Mouse (Mus musculus): ENCODE measurements at regions not wholly inside any gene's neighbourhood (a gene's known extent, or its start where the extent isn't known, plus 50 kb on each side); places are given as distances from the start of the nearest gene placed in this dataset.
A peak's percentile ranks its signal among the peaks of the same experiment; 100 is the strongest.

DNA sequence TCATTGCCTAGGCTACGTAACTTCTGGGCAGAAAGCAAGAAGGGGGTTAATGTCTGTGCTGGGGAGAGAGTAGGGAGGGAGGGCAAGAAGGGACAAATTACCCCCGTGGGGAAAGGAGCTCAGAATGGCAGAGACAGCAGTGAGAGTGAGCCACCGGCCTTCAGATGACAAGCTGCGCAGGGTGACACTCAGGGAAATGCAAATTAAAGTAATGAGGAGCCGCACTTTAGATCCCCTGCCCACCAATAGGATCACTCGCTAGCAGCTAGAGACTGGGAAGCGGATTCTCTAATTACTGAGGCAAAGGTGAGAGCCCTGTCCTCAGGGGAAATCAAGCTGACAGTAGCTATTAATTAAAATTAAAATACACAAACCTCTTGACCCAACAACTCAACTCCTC lies 202.5 kb downstream of the Arhgef10l start:
- H3K9me3 ChIP-seq, result 0 out of 2 replicates have a peak, but pooled peaks cover 7% of the 10 kb centered on the region
- H3K4me1 ChIP-seq, result peaks cover 21% of the 10 kb centered on the region
- no peaks in the 10 kb centered on the region for H3K27me3 ChIP-seq
- WGBS, result 35% methylated on average over 7 of the region's 7 CpGs
- 0 out of 2 replicates have a peak overlapping the region, but pooled peaks have one; percentile 50 for H3K27ac ChIP-seq
- peak; percentile 68 for ATAC-seq (ENCODE audit: low FRiP score)
- H3K36me3 ChIP-seq (replicated peaks), result no peaks in the 10 kb centered on the region
- no peak overlapping the region for H3K4me2 ChIP-seq
- H3K9ac ChIP-seq, result no peak overlapping the region
- no peak overlapping the region for H3K4me3 ChIP-seq (replicated peaks)

DNA sequence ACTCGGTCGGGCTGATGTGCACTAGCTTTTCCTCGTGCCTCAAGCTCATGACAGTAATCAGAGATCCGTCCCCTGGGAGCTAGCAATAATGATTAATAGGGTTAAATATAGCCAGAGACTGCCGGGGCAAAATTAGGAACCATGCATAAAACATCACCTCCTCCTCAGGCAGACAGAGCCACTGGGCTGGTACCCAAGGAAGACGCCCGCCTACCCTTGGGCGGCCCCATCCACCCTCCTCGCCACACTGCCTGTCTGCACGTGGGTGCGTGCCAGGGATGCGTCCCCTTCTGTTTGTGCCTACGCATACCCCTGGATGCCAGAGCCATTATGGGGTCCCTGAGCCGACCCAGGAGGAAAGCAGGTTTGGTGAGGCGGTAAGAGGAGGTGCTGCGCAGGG lies 204.5 kb downstream of the Arhgef10l start:
- H3K9ac ChIP-seq, result no peak overlapping the region
- 86% methylated on average over 16 of the region's 16 CpGs for WGBS
- no peak overlapping the region for H3K4me3 ChIP-seq (replicated peaks)
- H3K4me1 ChIP-seq, result peaks cover 12% of the 10 kb centered on the region
- H3K27me3 ChIP-seq, result no peaks in the 10 kb centered on the region
- 0 out of 2 replicates have a peak, but pooled peaks cover 7% of the 10 kb centered on the region for H3K9me3 ChIP-seq
- ATAC-seq (ENCODE audit: low FRiP score), result no peak
- H3K4me2 ChIP-seq, result no peak overlapping the region
- H3K36me3 ChIP-seq (replicated peaks), result no peaks in the 10 kb centered on the region
- no peak overlapping the region for H3K27ac ChIP-seq

DNA sequence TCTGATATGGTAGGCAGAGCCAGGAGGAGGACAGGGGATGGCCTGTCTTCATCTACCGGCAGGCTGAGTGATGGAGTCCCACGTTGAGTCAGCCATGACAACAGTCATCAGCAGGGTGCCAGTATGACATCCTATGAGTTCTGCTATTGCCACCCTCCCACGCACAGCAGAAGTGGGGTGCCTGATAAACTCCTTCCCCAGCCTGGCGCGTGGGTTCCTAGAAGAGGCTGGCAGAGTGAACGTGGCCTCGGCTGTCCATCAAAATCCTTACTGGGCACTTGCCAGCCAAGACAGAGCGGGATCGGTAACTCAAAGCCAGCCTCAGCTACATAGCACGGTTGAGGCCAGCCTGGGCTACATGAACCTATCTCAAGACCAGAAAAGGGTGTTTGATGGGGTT lies 202.5 kb upstream of the Igsf21 start:
- no peaks in the 10 kb centered on the region for H3K27me3 ChIP-seq
- H3K4me2 ChIP-seq, result no peak overlapping the region
- no peak for ATAC-seq (ENCODE audit: low FRiP score)
- H3K9me3 ChIP-seq, result no peaks in the 10 kb centered on the region
- H3K9ac ChIP-seq, result no peak overlapping the region
- no peak overlapping the region for H3K27ac ChIP-seq
- peaks cover 12% of the 10 kb centered on the region for H3K4me1 ChIP-seq
- no peak overlapping the region for H3K4me3 ChIP-seq (replicated peaks)
- no peaks in the 10 kb centered on the region for H3K36me3 ChIP-seq (replicated peaks)
- 89% methylated on average over 10 of the region's 10 CpGs for WGBS

DNA sequence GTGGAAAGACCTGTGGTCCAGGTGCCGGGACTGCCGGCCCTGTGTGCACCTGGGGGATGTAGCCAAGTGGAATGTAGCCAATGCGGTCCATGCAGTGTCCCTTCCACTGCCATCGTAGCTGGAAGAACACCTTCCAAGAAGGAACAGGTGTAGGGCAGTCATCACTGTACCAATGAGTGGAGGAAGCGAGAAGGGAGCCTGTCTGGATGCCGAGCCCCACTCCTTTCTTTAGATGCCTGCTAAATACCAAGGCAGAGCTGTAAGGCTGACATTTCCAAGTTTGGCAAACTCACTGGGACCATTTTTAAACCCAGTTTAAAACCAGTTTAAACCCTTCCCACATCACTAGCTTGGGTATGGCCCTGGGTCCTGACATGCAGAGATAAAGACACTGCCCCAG lies 199.9 kb upstream of the Igsf21 start:
- Histone ChIP-seq H3K4me3 (replicated peaks) (no peak overlapping the region), H3K9ac (no peak overlapping the region), H3K9me3 (no peaks in the 10 kb centered on the region), H3K27me3 (no peaks in the 10 kb centered on the region), H3K36me3 (replicated peaks) (no peaks in the 10 kb centered on the region), H3K27ac (no peak overlapping the region), H3K4me2 (no peak overlapping the region), H3K4me1 (no peaks in the 10 kb centered on the region)
- ATAC-seq (ENCODE audit: low FRiP score), result no peak
- WGBS, result 91% methylated on average over 6 of the region's 6 CpGs

DNA sequence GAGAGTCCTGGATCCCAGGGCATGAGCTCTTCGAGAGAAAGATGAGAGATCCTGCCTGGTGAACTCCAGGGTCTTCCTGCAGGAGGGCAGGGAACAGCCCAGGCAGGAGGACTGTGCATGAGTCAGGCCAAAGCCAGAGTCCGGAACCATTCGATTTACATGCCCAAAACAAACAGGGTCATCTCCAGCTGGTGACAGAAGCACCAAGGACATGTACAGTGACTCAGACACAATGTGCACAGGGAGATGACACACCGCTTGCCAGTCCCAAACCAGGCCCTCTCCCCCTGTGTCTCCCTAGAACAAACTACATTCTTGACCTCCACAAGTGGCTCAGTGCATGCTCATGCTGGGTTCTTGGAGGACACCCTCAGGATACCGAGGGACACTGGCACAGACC lies 199.3 kb upstream of the Igsf21 start:
- Histone ChIP-seq H3K27me3 (no peaks in the 10 kb centered on the region), H3K27ac (no peak overlapping the region), H3K9ac (no peak overlapping the region), H3K36me3 (replicated peaks) (no peaks in the 10 kb centered on the region), H3K9me3 (no peaks in the 10 kb centered on the region), H3K4me1 (no peaks in the 10 kb centered on the region), H3K4me2 (no peak overlapping the region), H3K4me3 (replicated peaks) (no peak overlapping the region)
- ATAC-seq (ENCODE audit: low FRiP score), result no peak
- 88% methylated on average over 5 of the region's 5 CpGs for WGBS

DNA sequence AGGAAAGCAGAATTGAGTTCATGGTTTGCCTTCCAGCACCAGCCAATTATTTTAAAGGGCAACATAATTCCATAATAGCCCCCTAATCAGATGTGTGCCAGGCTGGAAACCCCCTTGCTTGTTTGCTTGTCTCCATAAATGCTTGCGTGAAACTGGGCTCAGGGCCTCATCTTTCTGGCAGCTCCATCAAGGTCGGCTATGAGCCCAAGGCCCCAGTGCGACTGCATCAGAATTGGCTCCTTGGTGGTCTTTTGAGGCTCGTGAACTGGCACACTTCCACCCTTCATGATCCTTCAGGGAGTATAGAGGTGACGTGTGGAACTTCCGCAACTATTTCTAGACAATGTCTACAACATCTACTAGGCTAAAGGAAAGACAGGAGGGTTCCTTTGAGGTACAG lies 196.6 kb upstream of the Igsf21 start:
- no peak overlapping the region for H3K9ac ChIP-seq
- H3K4me1 ChIP-seq, result no peaks in the 10 kb centered on the region
- H3K4me3 ChIP-seq (replicated peaks), result no peak overlapping the region
- WGBS, result 87% methylated on average over 6 of the region's 6 CpGs
- no peak overlapping the region for H3K27ac ChIP-seq
- no peaks in the 10 kb centered on the region for H3K36me3 ChIP-seq (replicated peaks)
- no peak overlapping the region for H3K4me2 ChIP-seq
- no peak for ATAC-seq (ENCODE audit: low FRiP score)
- H3K27me3 ChIP-seq, result no peaks in the 10 kb centered on the region
- no peaks in the 10 kb centered on the region for H3K9me3 ChIP-seq

DNA sequence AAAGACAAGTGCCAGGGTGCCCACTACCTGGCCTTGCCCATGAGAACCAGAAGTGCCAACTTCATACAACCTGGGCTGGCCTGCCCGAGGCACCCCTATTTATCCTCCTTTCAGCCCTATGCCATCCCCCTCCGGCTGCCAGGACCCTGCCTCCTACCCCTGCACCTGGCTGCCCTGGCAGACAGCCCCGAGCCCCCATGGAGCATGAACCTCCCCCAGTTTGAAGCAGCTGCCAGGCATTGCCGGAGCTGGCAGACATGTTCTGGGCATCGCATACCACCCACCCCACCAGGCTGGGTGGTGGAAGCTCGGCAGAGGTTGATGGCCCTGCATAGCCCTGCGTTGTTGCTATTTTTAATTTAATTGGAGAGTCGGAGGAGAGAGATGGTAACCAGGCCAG lies 195.2 kb upstream of the Igsf21 start:
- no peak for ATAC-seq (ENCODE audit: low FRiP score)
- no peak overlapping the region for H3K4me3 ChIP-seq (replicated peaks)
- no peak overlapping the region for H3K27ac ChIP-seq
- no peaks in the 10 kb centered on the region for H3K36me3 ChIP-seq (replicated peaks)
- no peaks in the 10 kb centered on the region for H3K27me3 ChIP-seq
- H3K4me2 ChIP-seq, result no peak overlapping the region
- no peak overlapping the region for H3K9ac ChIP-seq
- no peaks in the 10 kb centered on the region for H3K4me1 ChIP-seq
- 82% methylated on average over 8 of the region's 8 CpGs for WGBS
- H3K9me3 ChIP-seq, result no peaks in the 10 kb centered on the region

DNA sequence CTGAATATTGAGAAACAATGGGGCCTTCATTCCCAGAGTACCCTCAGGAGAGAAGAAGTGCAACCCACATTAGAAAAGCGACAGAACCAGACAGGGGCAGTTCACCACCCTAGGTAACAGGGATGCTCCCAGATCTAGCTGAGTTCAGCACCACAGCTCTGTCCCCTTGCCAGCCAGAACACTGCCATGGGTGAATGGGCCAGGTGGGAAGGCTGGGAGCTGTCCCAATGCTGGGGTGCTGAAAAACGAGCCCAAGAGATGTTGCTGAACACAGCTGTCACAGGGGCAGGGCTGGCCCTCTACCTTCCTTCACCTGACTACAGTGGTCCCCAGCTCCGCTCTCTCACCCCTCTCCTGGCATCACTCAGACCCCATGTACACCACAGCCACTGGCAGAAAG lies 193.3 kb upstream of the Igsf21 start:
- 30% methylated on average over 3 of the region's 3 CpGs for WGBS
- Histone ChIP-seq H3K4me2 (no peak overlapping the region), H3K27ac (no peak overlapping the region), H3K4me1 (peaks cover 8% of the 10 kb centered on the region; the same call in 1 of the 2 replicates), H3K4me3 (replicated peaks) (no peak overlapping the region), H3K36me3 (replicated peaks) (no peaks in the 10 kb centered on the region), H3K9me3 (no peaks in the 10 kb centered on the region), H3K9ac (no peak overlapping the region), H3K27me3 (no peaks in the 10 kb centered on the region)
- ATAC-seq (ENCODE audit: low FRiP score), result no peak

DNA sequence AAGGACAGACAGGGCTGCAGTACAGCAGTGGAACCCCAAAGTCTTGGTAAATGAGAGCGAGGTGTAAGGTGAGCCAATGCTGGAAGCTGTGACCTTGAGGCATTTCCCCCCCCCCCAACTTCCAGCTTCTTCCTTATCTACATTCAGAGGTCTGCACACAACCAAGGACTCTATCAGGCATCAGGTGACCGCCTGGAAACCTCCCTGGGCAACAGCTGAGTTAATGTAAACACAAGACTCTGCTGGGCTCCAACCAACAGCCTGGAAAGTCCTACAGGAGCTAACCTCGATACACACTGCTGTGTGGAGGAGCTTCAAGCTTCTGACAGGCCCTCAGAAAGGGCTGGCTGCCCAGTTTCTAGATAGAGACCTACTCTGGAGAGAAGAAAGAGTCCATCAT lies 189.4 kb upstream of the Igsf21 start:
- no peak overlapping the region for H3K9ac ChIP-seq

DNA sequence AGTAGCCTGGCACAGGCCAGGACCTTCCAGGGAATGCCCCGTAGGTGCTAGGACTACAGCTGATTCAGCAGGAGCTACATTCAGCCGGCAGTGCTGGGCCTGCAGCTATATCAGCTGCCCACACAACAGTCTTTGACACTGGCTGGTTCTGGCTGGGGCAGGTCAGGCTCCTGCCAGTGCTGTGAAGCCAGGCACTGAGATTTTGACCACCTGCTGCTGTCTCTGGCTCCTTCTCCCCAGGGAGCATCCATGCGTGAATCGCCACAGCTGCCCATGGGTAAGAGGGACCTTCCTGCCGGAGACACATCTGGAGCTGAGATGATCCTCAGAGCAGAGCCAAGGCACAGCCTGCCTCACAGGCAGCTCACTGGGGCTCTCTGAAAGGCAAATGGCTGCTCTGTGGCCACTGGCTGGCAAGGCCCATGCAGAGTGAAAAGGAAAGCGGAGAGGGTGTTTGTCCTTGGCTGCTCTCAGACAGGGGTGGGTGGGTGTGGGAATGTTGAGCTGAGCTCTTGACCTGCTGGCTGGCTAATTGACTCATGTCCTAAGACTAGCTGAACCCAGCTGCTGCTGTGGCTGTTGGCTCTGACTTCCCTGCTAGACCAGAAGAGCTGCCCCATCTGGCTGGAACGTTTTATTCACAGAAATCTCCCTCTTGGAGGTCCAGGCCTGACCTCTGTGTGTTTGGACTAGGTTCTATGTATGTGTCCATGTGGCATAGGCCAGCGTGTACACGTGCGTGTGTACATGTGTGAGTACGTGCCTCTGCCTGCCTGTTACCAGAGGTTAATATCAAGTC lies 187.4 kb upstream of the Igsf21 start:
- H3K27ac ChIP-seq, result no peak overlapping the region
- 63% methylated on average over 11 of the region's 11 CpGs for WGBS
- H3K4me1 ChIP-seq, result peaks cover 15% of the 10 kb centered on the region

More for the DNA sequence above, 189.4 kb upstream of the Igsf21 start:
- Histone ChIP-seq H3K27ac (no peak overlapping the region), H3K4me3 (replicated peaks) (no peak overlapping the region), H3K27me3 (no peaks in the 10 kb centered on the region), H3K4me1 (peaks cover 15% of the 10 kb centered on the region), H3K4me2 (no peak overlapping the region), H3K9me3 (no peaks in the 10 kb centered on the region), H3K36me3 (replicated peaks) (no peaks in the 10 kb centered on the region)
- ATAC-seq (ENCODE audit: low FRiP score), result no peak
- 64% methylated on average over 3 of the region's 3 CpGs for WGBS

DNA sequence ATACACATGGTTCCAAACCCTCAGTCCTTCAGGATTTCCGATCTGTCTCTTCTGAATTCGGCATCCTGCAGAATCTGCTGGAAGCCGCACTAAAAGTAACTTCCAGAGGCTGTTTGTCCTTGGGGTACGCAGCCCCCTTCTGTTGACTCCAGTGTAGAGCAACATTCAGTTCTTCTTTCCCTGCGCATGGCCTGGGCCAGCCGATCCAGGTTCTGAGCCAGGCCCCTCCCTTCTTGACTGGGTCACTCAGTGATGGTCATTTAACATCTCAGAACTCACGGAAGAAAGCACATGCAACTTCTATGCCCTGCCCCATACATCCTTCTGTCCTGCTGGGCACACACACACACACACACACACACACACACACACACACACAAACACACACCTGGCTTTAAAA lies 185.5 kb upstream of the Igsf21 start:
- 80% methylated on average over 7 of the region's 7 CpGs for WGBS
- no peak overlapping the region for H3K27ac ChIP-seq

More for the DNA sequence above, 187.4 kb upstream of the Igsf21 start:
- ATAC-seq (ENCODE audit: low FRiP score), result no peak
- Histone ChIP-seq H3K9ac (no peak overlapping the region), H3K36me3 (replicated peaks) (no peaks in the 10 kb centered on the region), H3K4me3 (replicated peaks) (no peak overlapping the region), H3K9me3 (no peaks in the 10 kb centered on the region), H3K27me3 (no peaks in the 10 kb centered on the region), H3K4me2 (no peak overlapping the region)

DNA sequence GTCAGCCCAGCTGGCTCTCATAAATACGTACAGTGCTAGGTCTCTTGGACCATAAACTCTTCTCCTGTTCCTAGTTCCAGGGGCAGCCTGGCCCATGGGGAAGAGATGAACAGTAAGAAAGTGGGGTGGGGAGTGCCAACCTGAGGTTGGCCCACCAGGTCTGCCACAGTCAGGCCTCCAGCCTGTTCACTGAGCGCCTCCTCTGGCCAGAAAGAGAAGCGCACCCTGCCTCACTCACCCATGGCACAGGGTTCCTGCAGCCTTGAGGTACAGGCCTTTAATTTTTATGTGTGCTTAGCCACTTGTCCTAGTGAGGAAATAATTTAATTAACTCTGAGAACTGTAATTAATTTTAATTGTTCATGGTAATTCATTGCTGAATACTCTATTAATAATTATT lies 180.5 kb upstream of the Igsf21 start:
- no peak overlapping the region for H3K9ac ChIP-seq
- H3K4me1 ChIP-seq, result 0 out of 2 replicates have a peak, but pooled peaks cover under 1% of the 10 kb centered on the region
- H3K9me3 ChIP-seq, result no peaks in the 10 kb centered on the region
- H3K27ac ChIP-seq, result no peak overlapping the region
- H3K4me2 ChIP-seq, result no peak overlapping the region
- ATAC-seq (ENCODE audit: low FRiP score), result no peak
- H3K36me3 ChIP-seq (replicated peaks), result no peaks in the 10 kb centered on the region
- 0 out of 2 replicates have a peak, but pooled peaks cover 4% of the 10 kb centered on the region for H3K27me3 ChIP-seq
- no peak overlapping the region for H3K4me3 ChIP-seq (replicated peaks)
- WGBS, result 80% methylated on average over 3 of the region's 3 CpGs

More for the DNA sequence above, 185.5 kb upstream of the Igsf21 start:
- ATAC-seq (ENCODE audit: low FRiP score), result no peak
- Histone ChIP-seq H3K9me3 (no peaks in the 10 kb centered on the region), H3K9ac (no peak overlapping the region), H3K4me1 (peaks cover 15% of the 10 kb centered on the region), H3K27me3 (no peaks in the 10 kb centered on the region), H3K36me3 (replicated peaks) (no peaks in the 10 kb centered on the region), H3K4me3 (replicated peaks) (no peak overlapping the region), H3K4me2 (no peak overlapping the region)

DNA sequence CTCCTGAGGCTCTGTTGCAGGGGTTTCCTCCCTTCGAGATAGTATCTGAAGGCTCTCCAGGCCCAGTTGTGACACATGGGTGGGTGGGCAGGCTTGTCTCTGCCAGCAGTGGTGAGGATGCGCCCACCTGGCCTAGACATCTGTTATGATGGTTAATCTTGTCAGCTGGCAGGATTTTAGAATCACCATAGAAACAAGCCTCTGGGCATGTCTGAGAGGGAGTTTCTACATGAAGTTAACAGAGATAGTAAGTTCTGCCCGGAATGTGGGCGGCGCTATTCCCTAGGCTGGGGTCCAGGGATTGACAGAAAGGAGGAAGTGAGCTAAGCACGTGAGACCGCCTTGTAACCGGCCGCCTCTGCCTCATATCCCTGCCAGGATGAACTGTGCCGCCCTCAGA lies 177.2 kb upstream of the Igsf21 start:
- H3K27ac ChIP-seq, result no peak overlapping the region
- 0 out of 2 replicates have a peak, but pooled peaks cover 2% of the 10 kb centered on the region for H3K4me1 ChIP-seq
- 92% methylated on average over 10 of the region's 10 CpGs for WGBS
- H3K36me3 ChIP-seq (replicated peaks), result no peaks in the 10 kb centered on the region
- no peak overlapping the region for H3K4me2 ChIP-seq
- 0 out of 2 replicates have a peak, but pooled peaks cover 4% of the 10 kb centered on the region for H3K27me3 ChIP-seq
- no peaks in the 10 kb centered on the region for H3K9me3 ChIP-seq
- no peak for ATAC-seq (ENCODE audit: low FRiP score)
- H3K9ac ChIP-seq, result no peak overlapping the region
- H3K4me3 ChIP-seq (replicated peaks), result no peak overlapping the region
